Mouse (Mus musculus) lung, postnatal 0 days (tissue): ENCODE results near the gene Asns.

Source experiments
- CTCF ChIP-seq: IDR thresholded peaks from 2 replicates; pipeline ENCODE4 v1.5.1; 2016; ENCODE audit warnings: antibody characterized with exemption, mild to moderate bottlenecking
- EP300 ChIP-seq: IDR thresholded peaks from 2 replicates; pipeline ENCODE4 v1.6.1; 2016; ENCODE audit warnings: antibody characterized with exemption, mild to moderate bottlenecking, control low read depth

- no peak for TF ChIP-seq CTCF
- TF ChIP-seq EP300, result no peak
Measured at GRCm38 (mm10) chr6:7697077-7697643, 4.1 kb upstream of the Asns start.
